Mouse (Mus musculus) limb, embryonic 14.5 days (tissue): ENCODE measurements at regions not wholly inside any gene's neighbourhood (a gene's known extent, or its start where the extent isn't known, plus 50 kb on each side); places are given as distances from the start of the nearest gene placed in this dataset.
"Not testable (repeated sequence)": the region's sequence is repeated elsewhere in the genome, so short reads cannot be mapped to it uniquely, and the experiment has no call there.

Experiments
- ATAC-seq: fragments of 200-750 bp; cut with Nextera tagmentation; 2 replicates; pipeline ENCODE4 v1.8.0; 2017; ENCODE audit warnings: low read depth, moderate number of reproducible peaks, moderate TSS enrichment; ENCODE audit not compliant: low FRiP score
- DNase-seq: peaks from one replicate; pipeline ENCODE4 v3.0.0-alpha.2; 2015; ENCODE audit warnings: low spot score
- H3K27ac ChIP-seq: fragments of 300-500 bp; sonication (generic); replicated peaks from 2 replicates; pipeline ENCODE4 v1.5.1; 2014; ENCODE audit warnings: low read depth, mild to moderate bottlenecking, low read length, moderate library complexity, mixed read lengths
- H3K27me3 ChIP-seq: fragments of 300-500 bp; sonication (generic); 2 replicates; pipeline ENCODE4 v1.6.1; 2014; ENCODE audit warnings: low read length, mixed read lengths; ENCODE audit not compliant: control insufficient read depth, insufficient read depth
- H3K36me3 ChIP-seq: fragments of 300-500 bp; sonication (generic); 2 replicates; pipeline ENCODE4 v1.6.1; 2014; ENCODE audit warnings: mild to moderate bottlenecking, low read length, moderate library complexity, mixed read lengths; ENCODE audit not compliant: control insufficient read depth, insufficient read depth
- H3K4me1 ChIP-seq: fragments of 300-500 bp; sonication (generic); 2 replicates; pipeline ENCODE4 v1.6.1; 2014; ENCODE audit warnings: antibody characterized with exemption, low read length, mixed read lengths; ENCODE audit not compliant: control insufficient read depth, insufficient read depth
- H3K4me2 ChIP-seq: fragments of 300-500 bp; sonication (generic); replicated peaks from 2 replicates; pipeline ENCODE4 v1.6.1; 2014; ENCODE audit warnings: low read depth, mild to moderate bottlenecking, low read length, moderate library complexity; ENCODE audit not compliant: severe bottlenecking
- H3K4me3 ChIP-seq: fragments of 300-500 bp; sonication (generic); replicated peaks from 2 replicates; pipeline ENCODE4 v1.5.1; 2014; ENCODE audit warnings: low read length
- H3K9ac ChIP-seq: fragments of 300-500 bp; sonication (generic); 2 replicates; pipeline ENCODE4 v1.6.1; 2014; ENCODE audit warnings: mild to moderate bottlenecking, low read depth, low read length, moderate library complexity; ENCODE audit not compliant: severe bottlenecking
- H3K9me3 ChIP-seq: fragments of 300-500 bp; sonication (generic); 2 replicates; pipeline ENCODE4 v1.6.1; 2016; ENCODE audit warnings: low read length; ENCODE audit not compliant: control insufficient read depth
- POLR2A ChIP-seq: fragments of 200-500 bp; IDR thresholded peaks from 2 replicates; pipeline ENCODE4 v1.8.0; 2012; ENCODE audit warnings: inconsistent platforms, mild to moderate bottlenecking, moderate library complexity, borderline replicate concordance; ENCODE audit not compliant: insufficient read depth, insufficient read length; ENCODE audit errors: extremely low read depth
- whole genome bisulfite sequencing: fragments of 180-500 bp; shearing (Covaris S2); extraction: QIAGEN DNeasy Blood & Tissue Kit; methylation state at CpG from one replicate; pipeline ENCODE4 v1.1.7; 2014; 5-methylcytosine and 5-hydroxymethylcytosine counted together

GRCm38 (mm10) chr2:171562656-171563055, 480.6 kb downstream of the Cbln4 start:
- H3K4me3 ChIP-seq = no peak overlapping the region
- no peaks in the 10 kb centered on the region for H3K27me3 ChIP-seq
- H3K9me3 ChIP-seq = no peaks in the 10 kb centered on the region
- no peak overlapping the region for H3K4me2 ChIP-seq
- DNase-seq (no peak), ATAC-seq (no peak)
- H3K27ac ChIP-seq = no peak overlapping the region
- TF ChIP-seq POLR2A = no peak
- H3K4me1 ChIP-seq = no peaks in the 10 kb centered on the region
- no peak overlapping the region for H3K9ac ChIP-seq
- no peaks in the 10 kb centered on the region for H3K36me3 ChIP-seq
- WGBS = 21% methylated on average over 5 of the region's 5 CpGs

DNA sequence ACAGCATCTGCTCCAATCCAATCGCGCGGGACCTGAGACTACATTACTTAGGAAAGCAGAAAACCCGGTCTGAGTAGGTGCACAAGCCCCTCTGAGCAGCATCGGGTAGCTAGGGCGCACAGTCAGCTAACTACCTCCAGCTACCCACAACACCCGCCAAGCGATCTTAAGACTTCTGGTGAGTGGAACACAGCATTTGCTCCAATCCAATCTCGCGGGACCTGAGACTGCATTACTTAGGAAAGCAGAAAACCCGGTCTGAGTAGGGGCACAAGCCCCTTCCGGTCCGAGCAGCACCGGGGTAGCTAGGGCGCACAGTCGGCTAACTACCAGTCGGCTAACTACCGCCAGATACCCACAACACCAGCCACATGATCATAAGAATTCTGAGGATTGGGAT, 500.5 kb downstream of the Cbln4 start:
- H3K9me3 ChIP-seq, ATAC-seq, H3K27ac ChIP-seq, H3K4me1 ChIP-seq, H3K4me2 ChIP-seq, H3K9ac ChIP-seq, H3K36me3 ChIP-seq, H3K4me3 ChIP-seq, DNase-seq, H3K27me3 ChIP-seq: not testable (repeated sequence)
- WGBS = 86% methylated on average over 18 of the region's 18 CpGs

DNA sequence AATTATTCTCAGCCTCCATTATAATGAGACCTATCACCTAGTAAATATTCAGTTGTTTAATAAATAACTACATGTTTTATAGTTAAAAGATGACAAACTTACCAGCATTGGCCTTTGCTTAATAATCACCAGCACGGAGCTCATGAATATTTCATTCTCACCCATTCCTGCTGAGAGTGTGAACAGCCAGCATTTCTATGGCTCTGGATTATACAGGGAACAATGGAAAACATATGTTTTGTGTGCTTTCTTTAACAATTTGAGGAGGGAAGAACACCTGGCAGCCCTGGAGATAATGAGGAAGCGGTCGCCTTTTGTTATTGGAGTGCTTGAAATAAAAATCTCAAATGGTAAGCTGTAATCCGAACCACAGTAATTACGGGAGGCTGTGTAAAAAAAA, 528.4 kb downstream of the Cbln4 start:
- Histone ChIP-seq H3K4me1 (no peaks in the 10 kb centered on the region), H3K9ac (no peak overlapping the region), H3K27me3 (no peaks in the 10 kb centered on the region), H3K4me2 (no peak overlapping the region), H3K27ac (no peak overlapping the region), H3K36me3 (no peaks in the 10 kb centered on the region), H3K4me3 (no peak overlapping the region), H3K9me3 (no peaks in the 10 kb centered on the region)
- no peak for DNase-seq
- no peak for TF ChIP-seq POLR2A
- 23% methylated on average over 5 of the region's 5 CpGs for WGBS
- no peak for ATAC-seq

- 79% methylated on average over 4 of the region's 4 CpGs for WGBS
- Histone ChIP-seq H3K9ac (no peak overlapping the region), H3K36me3 (no peaks in the 10 kb centered on the region), H3K4me1 (0 out of 2 replicates have a peak, but pooled peaks cover 3% of the 10 kb centered on the region), H3K4me3 (no peak overlapping the region), H3K27me3 (no peaks in the 10 kb centered on the region), H3K4me2 (no peak overlapping the region), H3K9me3 (no peaks in the 10 kb centered on the region), H3K27ac (no peak overlapping the region)
- no peak for ATAC-seq
- TF ChIP-seq POLR2A = no peak
- no peak for DNase-seq
These were observed 546.6 kb downstream of the Cbln4 start for GRCm38 (mm10) chr2:171496620-171497019.

DNA sequence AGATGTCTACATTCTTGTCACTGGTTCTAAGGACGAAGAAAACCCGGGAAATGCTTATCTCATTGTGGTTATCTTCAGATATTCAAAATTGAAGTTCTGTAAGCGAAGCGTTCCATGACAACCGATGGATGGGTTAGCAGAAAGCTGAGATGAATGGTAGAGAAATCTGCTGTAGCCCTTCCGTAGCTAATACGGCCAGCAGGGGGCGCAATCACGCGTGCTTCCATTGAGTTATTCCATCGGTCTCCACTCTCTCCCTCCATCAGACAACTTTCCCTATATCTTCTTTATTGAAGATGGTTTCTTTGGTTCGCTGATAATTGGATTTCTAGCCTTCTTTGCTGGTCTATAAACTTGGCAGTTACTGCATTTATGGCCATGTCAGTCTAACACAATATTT, 549.5 kb downstream of the Cbln4 start:
- Histone ChIP-seq H3K9me3 (no peaks in the 10 kb centered on the region), H3K4me3 (no peak overlapping the region), H3K27me3 (no peaks in the 10 kb centered on the region), H3K9ac (no peak overlapping the region), H3K36me3 (no peaks in the 10 kb centered on the region), H3K4me1 (0 out of 2 replicates have a peak, but pooled peaks cover 3% of the 10 kb centered on the region), H3K27ac (no peak overlapping the region), H3K4me2 (no peak overlapping the region)
- DNase-seq (peak; percentile 65), ATAC-seq (no peak)
- no peak for TF ChIP-seq POLR2A
- 43% methylated on average over 12 of the region's 12 CpGs for WGBS

DNA sequence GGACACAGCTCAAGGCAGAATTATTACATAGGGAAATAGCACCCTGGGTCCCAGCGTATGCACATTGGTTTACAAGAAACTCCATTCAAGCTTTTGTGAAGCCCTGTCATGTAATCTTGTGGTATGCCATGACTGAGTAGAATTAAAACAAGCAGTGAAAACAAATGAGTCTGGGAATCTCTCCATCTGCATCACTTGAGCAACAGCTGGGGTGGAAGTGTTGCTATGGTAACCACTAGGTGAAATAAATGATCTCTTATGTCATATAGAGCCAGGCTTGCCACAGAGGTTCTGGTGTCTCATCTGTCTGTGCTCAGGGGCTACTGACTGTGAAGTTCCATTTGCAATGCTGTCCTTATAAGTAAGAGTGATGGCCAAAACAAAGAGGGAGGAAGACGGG, 556.0 kb downstream of the Cbln4 start:
- no peak for ATAC-seq
- H3K9me3 ChIP-seq = no peaks in the 10 kb centered on the region
- no peak overlapping the region for H3K27ac ChIP-seq
- 78% methylated on average over 2 of the region's 2 CpGs for WGBS
- H3K27me3 ChIP-seq = no peaks in the 10 kb centered on the region
- DNase-seq = no peak
- no peaks in the 10 kb centered on the region for H3K4me1 ChIP-seq
- no peak overlapping the region for H3K4me3 ChIP-seq
- H3K36me3 ChIP-seq = no peaks in the 10 kb centered on the region
- no peak for TF ChIP-seq POLR2A
- no peak overlapping the region for H3K9ac ChIP-seq
- H3K4me2 ChIP-seq = no peak overlapping the region
